Mouse (Mus musculus) liver, adult 2 months (tissue): Measurements from ENCODE around the gene Trpm8. TPM values are rescaled to one million over a fixed set of nuclear protein-coding genes. Genes with fewer than 3 reads are reported as not detected.

Experiments used
- DNase-seq: peaks from one replicate; pipeline ENCODE4 v3.0.0-alpha.2; 2011; ENCODE audit warnings: low read depth, low spot score; ENCODE audit errors: extremely low read depth
- H3K27ac ChIP-seq: fragments of 200-500 bp; replicated peaks from 2 replicates; pipeline ENCODE4 v1.5.1; 2012; ENCODE audit warnings: low read depth, mild to moderate bottlenecking, control low read depth, inconsistent platforms, low read length; ENCODE audit not compliant: insufficient read depth
- H3K27me3 ChIP-seq: fragments of 200-500 bp; 2 replicates; pipeline ENCODE4 v1.6.1; 2012; ENCODE audit warnings: mild to moderate bottlenecking, moderate library complexity, low read length, inconsistent platforms; ENCODE audit not compliant: control insufficient read depth, insufficient read depth
- H3K36me3 ChIP-seq: fragments of 200-500 bp; 2 replicates; pipeline ENCODE4 v1.6.1; 2012; ENCODE audit warnings: low read length, inconsistent platforms; ENCODE audit not compliant: control insufficient read depth, insufficient read depth
- H3K4me1 ChIP-seq: fragments of 200-500 bp; 2 replicates; pipeline ENCODE4 v1.6.1; 2011; ENCODE audit warnings: low read length; ENCODE audit not compliant: control insufficient read depth, insufficient read depth
- H3K4me3 ChIP-seq: fragments of 200-500 bp; 2 replicates; pipeline ENCODE4 v1.5.1; 2011; ENCODE audit warnings: low read depth, mild to moderate bottlenecking, control low read depth, low read length, moderate library complexity; ENCODE audit not compliant: insufficient read depth
- H3K79me2 ChIP-seq: fragments of 200-500 bp; 2 replicates; pipeline ENCODE4 v1.6.1; 2012; ENCODE audit warnings: inconsistent platforms, mild to moderate bottlenecking, low read length, moderate library complexity; ENCODE audit not compliant: control insufficient read depth, insufficient read depth
- H3K9ac ChIP-seq: fragments of 200-500 bp; 2 replicates; pipeline ENCODE4 v1.6.1; 2012; ENCODE audit warnings: low read depth, mild to moderate bottlenecking, control low read depth, inconsistent platforms, low read length
- CTCF ChIP-seq: fragments of 200-500 bp; IDR thresholded peaks from 2 replicates; pipeline ENCODE4 v1.5.1; 2011; ENCODE audit warnings: low read depth, low read length, control low read depth
- POLR2A ChIP-seq: fragments of 200-500 bp; IDR thresholded peaks from 2 replicates; pipeline ENCODE4 v1.6.1; 2011; ENCODE audit warnings: low read length, control low read depth; ENCODE audit not compliant: insufficient read depth; ENCODE audit errors: extremely low read depth
- WGBS: fragments of 180-500 bp; shearing (Covaris S2); methylation state at CpG from one replicate; pipeline ENCODE4 v1.1.7; 2018; 5-methylcytosine and 5-hydroxymethylcytosine counted together
- polyA plus RNA-seq: library from polyadenylated mRNA; depleted of rRNA; stranded (reverse); fragments of >200 nt; gene quantifications from 2 replicates; pipeline ENCODE4 v1.2.3, GENCODE M21; 2012; rRNA removed
- total RNA-seq: library from RNA; depleted of rRNA; stranded (reverse); fragments of >200 nt; gene quantifications from 2 replicates; pipeline ENCODE4 v1.2.3, GENCODE M21; 2014; rRNA removed

Gene Trpm8
- total RNA-seq (under 0.01 TPM in 2 replicates), polyA plus RNA-seq (0.01 and 0.02 TPM in 2 replicates)

GRCm38 (mm10) chr1:88277098-88277817 is at the start of gene Trpm8, which contains the start of gene Hjurp:
Gene Trpm8 (plus strand): TSS chr1:88277661.
Gene Hjurp (minus strand): TSS chr1:88277633.
- peaks cover 15% of the 10 kb centered on the region for H3K36me3 ChIP-seq
- H3K79me2 ChIP-seq: peaks cover 21% of the 10 kb centered on the region
- H3K4me1 ChIP-seq: peaks cover 29% of the 10 kb centered on the region
- H3K9ac ChIP-seq: peak within 1 kb of the TSS; percentile 68
- no peak for TF ChIP-seq CTCF
- TF ChIP-seq POLR2A: no peak
- peak; percentile 100 for DNase-seq
- H3K27ac ChIP-seq: peak within 1 kb of the TSS; percentile 68
- peak within 1 kb of the TSS; percentile 52 for H3K4me3 ChIP-seq
- H3K27me3 ChIP-seq: no peaks in the 10 kb centered on the region
- WGBS: under 1% methylated on average over 50 of the region's 50 CpGs

GRCm38 (mm10) chr1:88228121-88228520 is 49.3 kb upstream of the Trpm8 start:
- H3K27me3 ChIP-seq: no peaks in the 10 kb centered on the region
- DNase-seq: no peak
- 70% methylated on average over 7 of the region's 7 CpGs for WGBS
- no peak overlapping the region for H3K9ac ChIP-seq
- no peak overlapping the region for H3K4me3 ChIP-seq
- TF ChIP-seq POLR2A: no peak
- no peak for TF ChIP-seq CTCF
- H3K27ac ChIP-seq: no peak overlapping the region
- no peaks in the 10 kb centered on the region for H3K36me3 ChIP-seq
- H3K4me1 ChIP-seq: peaks cover 2% of the 10 kb centered on the region; the same call in 1 of the 2 replicates
- H3K79me2 ChIP-seq: no peaks in the 10 kb centered on the region

GRCm38 (mm10) chr1:88229566-88229965 is 47.9 kb upstream of the Trpm8 start:
- Histone ChIP-seq H3K4me3 (no peak overlapping the region), H3K36me3 (no peaks in the 10 kb centered on the region), H3K9ac (no peak overlapping the region), H3K27me3 (no peaks in the 10 kb centered on the region), H3K4me1 (peaks cover 2% of the 10 kb centered on the region; the same call in 1 of the 2 replicates), H3K79me2 (no peaks in the 10 kb centered on the region), H3K27ac (no peak overlapping the region)
- no peak for DNase-seq
- WGBS: 79% methylated on average over 3 of the region's 3 CpGs
- TF ChIP-seq CTCF (no peak), POLR2A (no peak)

- TF ChIP-seq POLR2A (no peak), CTCF (no peak)
- Histone ChIP-seq H3K79me2 (no peaks in the 10 kb centered on the region), H3K4me3 (no peak overlapping the region), H3K36me3 (no peaks in the 10 kb centered on the region), H3K4me1 (peaks cover 2% of the 10 kb centered on the region; the same call in 1 of the 2 replicates), H3K27me3 (no peaks in the 10 kb centered on the region), H3K27ac (no peak overlapping the region), H3K9ac (no peak overlapping the region)
- DNase-seq: no peak
- WGBS: 85% methylated on average over 5 of the region's 5 CpGs
Observed at GRCm38 (mm10) chr1:88229986-88230385, 47.5 kb upstream of the Trpm8 start.

- Histone ChIP-seq H3K79me2 (no peaks in the 10 kb centered on the region), H3K36me3 (no peaks in the 10 kb centered on the region), H3K9ac (no peak overlapping the region), H3K27me3 (no peaks in the 10 kb centered on the region), H3K4me3 (no peak overlapping the region), H3K4me1 (no peaks in the 10 kb centered on the region; the same call in 1 of the 2 replicates), H3K27ac (no peak overlapping the region)
- DNase-seq: no peak
- WGBS: 78% methylated on average over 7 of the region's 7 CpGs
- TF ChIP-seq CTCF: no peak
- TF ChIP-seq POLR2A: no peak
Observed at GRCm38 (mm10) chr1:88230421-88230820, 47.0 kb upstream of the Trpm8 start.

- no peak for DNase-seq
- WGBS: 78% methylated on average over 6 of the region's 6 CpGs
- H3K9ac ChIP-seq: no peak overlapping the region
Observed at GRCm38 (mm10) chr1:88230981-88231802, 46.3 kb upstream of the Trpm8 start.

More at GRCm38 (mm10) chr1:88230981-88231802, 46.3 kb upstream of the Trpm8 start:
- H3K27ac ChIP-seq: no peak overlapping the region
- no peaks in the 10 kb centered on the region for H3K4me1 ChIP-seq
- H3K36me3 ChIP-seq: no peaks in the 10 kb centered on the region
- no peak overlapping the region for H3K4me3 ChIP-seq
- no peaks in the 10 kb centered on the region for H3K79me2 ChIP-seq
- TF ChIP-seq CTCF (no peak), POLR2A (no peak)
- no peaks in the 10 kb centered on the region for H3K27me3 ChIP-seq
